Mouse (Mus musculus): ENCODE results near the gene Pilrb2. TPM values are rescaled to one million over a fixed set of nuclear protein-coding genes. Genes with fewer than 3 reads are reported as not detected.

The Pilrb2 gene
- total and polyA plus RNA-seq, 3 experiments = 25.9 to 71.7 TPM; not detected in 1

DNA sequence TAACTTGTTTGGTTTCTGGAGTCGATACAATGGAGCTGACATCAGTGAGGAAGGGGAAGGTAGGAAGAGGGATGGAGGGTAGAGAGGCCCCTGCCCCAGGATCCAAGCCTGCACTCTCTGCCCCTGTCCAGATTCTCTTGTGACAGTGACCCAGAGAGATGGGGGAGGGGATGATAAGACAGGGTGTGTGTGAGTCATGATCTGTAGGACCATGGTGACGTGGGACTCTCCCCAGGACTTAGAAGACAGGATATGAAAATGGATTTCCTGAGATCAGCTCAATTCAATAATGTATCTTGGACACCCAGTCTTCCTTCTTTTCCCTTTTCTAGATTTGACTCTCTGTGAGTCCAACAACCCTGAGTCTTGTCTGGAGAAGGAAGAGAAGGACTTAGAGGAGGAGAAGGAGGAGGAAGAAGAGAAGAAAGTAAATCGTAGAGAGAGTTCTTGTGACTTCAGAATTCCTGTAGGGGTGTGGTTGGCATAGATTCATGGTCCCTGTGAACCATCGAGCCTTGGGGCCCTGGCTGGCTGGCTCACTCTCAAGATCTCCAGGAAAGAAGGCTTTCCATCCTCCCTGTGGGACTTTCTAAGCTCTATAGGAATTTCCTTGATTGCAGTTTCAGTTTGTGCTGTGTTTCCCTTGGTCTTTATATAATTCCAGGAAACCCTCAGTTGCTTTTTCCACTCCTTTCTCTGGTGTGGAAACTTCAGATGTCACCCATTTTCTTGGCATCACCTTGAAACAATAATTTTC lies 54.0 kb downstream of the Pilrb2 start:
- TF ChIP-seq MXI1 (IDR thresholded peaks at IDR 0.05; ENCODE audit: low read depth, low read length) = no peak
- TF ChIP-seq ETS1 (IDR thresholded peaks at IDR 0.05; ENCODE audit: low read depth, low read length) = no peak
- TF ChIP-seq E2F4 (IDR thresholded peaks at IDR 0.05; ENCODE audit: borderline replicate concordance, low read depth, low read length) = no peak
- no peak for TF ChIP-seq CHD2 (IDR thresholded peaks at IDR 0.05; ENCODE audit: low read length)
- TF ChIP-seq MYC (IDR thresholded peaks at IDR 0.05; ENCODE audit: low read depth, low read length) = no peak
- no peak for TF ChIP-seq NRF1 (IDR thresholded peaks at IDR 0.05; ENCODE audit: insufficient read depth, low read depth, low read length, poor library complexity, severe bottlenecking)
- TF ChIP-seq JUND (IDR thresholded peaks at IDR 0.05; ENCODE audit: low read depth, low read length) = no peak
- no peak for TF ChIP-seq NELFE (IDR thresholded peaks at IDR 0.05; ENCODE audit: low read depth, low read length)
- no peak for TF ChIP-seq UBTF (IDR thresholded peaks at IDR 0.05; ENCODE audit: borderline replicate concordance, insufficient read depth, low read depth, low read length)
- no peak for TF ChIP-seq ZKSCAN1 (IDR thresholded peaks at IDR 0.05; ENCODE audit: low read depth, low read length)
- no peak for TF ChIP-seq TBP (IDR thresholded peaks at IDR 0.05; ENCODE audit: low read depth, low read length)
- no peak for TF ChIP-seq RCOR1 (IDR thresholded peaks at IDR 0.05; ENCODE audit: low read depth, low read length)
- TF ChIP-seq MYB (IDR thresholded peaks at IDR 0.05; ENCODE audit: low read depth, low read length) = no peak
- TF ChIP-seq MAX (IDR thresholded peaks at IDR 0.05; ENCODE audit: low read length) = no peak
- TF ChIP-seq BHLHE40 (IDR thresholded peaks at IDR 0.05; ENCODE audit: borderline replicate concordance, low read depth, low read length) = no peak
- TF ChIP-seq SIN3A (IDR thresholded peaks at IDR 0.05; ENCODE audit: low read length) = no peak
- TF ChIP-seq SMC3 (IDR thresholded peaks at IDR 0.05; ENCODE audit: low read depth, low read length) = no peak
- no peak for TF ChIP-seq POLR2AphosphoS2 (IDR thresholded peaks at IDR 0.05; ENCODE audit: low read length)
- TF ChIP-seq ZNF384 (IDR thresholded peaks at IDR 0.05; ENCODE audit: low read depth, low read length) = no peak
- no peaks in the 10 kb centered on the region for H3K79me2 ChIP-seq (ENCODE audit: control insufficient read depth, insufficient read depth, low read length, poor library complexity)
- H3K9me3 ChIP-seq (replicated peaks; ENCODE audit: insufficient read depth, low read length) = no peaks in the 10 kb centered on the region
- no peak for DNase-seq (ENCODE audit: low read depth, low spot score)
- no peaks in the 10 kb centered on the region for H3K36me3 ChIP-seq (ENCODE audit: control insufficient read depth in 1 of 2, insufficient read depth in 2 of 2, low read length in 2 of 2)
- H3K4me1 ChIP-seq (ENCODE audit: control insufficient read depth in 1 of 2, insufficient read depth in 2 of 2, low read length in 2 of 2) = no peaks in the 10 kb centered on the region
- no peak overlapping the region for H3K27ac ChIP-seq (ENCODE audit: control insufficient read depth, low read depth, low read length)
- H3K9ac ChIP-seq (ENCODE audit: control insufficient read depth, low read depth, low read length, poor library complexity, severe bottlenecking) = no peak overlapping the region
- H3K27me3 ChIP-seq (ENCODE audit: control insufficient read depth in 1 of 2, insufficient read depth in 2 of 2, low read length in 2 of 2) = no peaks in the 10 kb centered on the region; a peak in 1 of 4 replicates
- no peak overlapping the region for H3K4me3 ChIP-seq (ENCODE audit: control insufficient read depth in 1 of 2, insufficient read depth in 1 of 2, low read depth in 2 of 2, low read length in 2 of 2)

Other genes with a start within 250 kb of the Pilrb2 start
- gene Fbxo24, start 242.8 kb downstream of the Pilrb2 start, total RNA-seq (2012; rRNA removed) = 0.13 and 0.42 TPM in 2 replicates
- under 1 TPM in 1 of 2 experiments, not detected in 1; 0.46 TPM for gene Fbxo24, start 242.8 kb downstream of the Pilrb2 start, polyA plus RNA-seq (2012; ENCODE audit: insufficient read depth in 1 of 2, insufficient read length in 2 of 2, low read depth in 1 of 2, low replicate concordance in 2 of 2, missing spikeins in 1 of 2)
- gene Lrch4, start 242.7 kb downstream of the Pilrb2 start, total RNA-seq (2012; rRNA removed) = 9.1 and 9.7 TPM in 2 replicates
- 100 to 1,000 TPM in 1 of 2 experiments, 10 to 100 TPM in 1; 47.0 to 239 TPM for gene Lrch4, start 242.7 kb downstream of the Pilrb2 start, polyA plus RNA-seq (2012; ENCODE audit: insufficient read depth in 1 of 2, insufficient read length in 2 of 2, low read depth in 1 of 2, low replicate concordance in 2 of 2, missing spikeins in 1 of 2)
- gene Gm20605, start 242.6 kb downstream of the Pilrb2 start, total RNA-seq (2012; rRNA removed) = 2.4 and 2.5 TPM in 2 replicates
- 10 to 100 TPM in 1 of 2 experiments, not detected in 1; 12.7 TPM for gene Gm20605, start 242.6 kb downstream of the Pilrb2 start, polyA plus RNA-seq (2012; ENCODE audit: insufficient read depth in 1 of 2, insufficient read length in 2 of 2, low read depth in 1 of 2, low replicate concordance in 2 of 2, missing spikeins in 1 of 2)
- gene Sap25, start 230.5 kb downstream of the Pilrb2 start, total RNA-seq (2012; rRNA removed) = 1.9 and 3.0 TPM in 2 replicates
- gene Sap25, start 230.5 kb downstream of the Pilrb2 start, polyA plus RNA-seq (2012; ENCODE audit: insufficient read depth in 1 of 2, insufficient read length in 2 of 2, low read depth in 1 of 2, low replicate concordance in 2 of 2, missing spikeins in 1 of 2) = 10 to 100 TPM in 1 of 2 experiments, not detected in 1; 22.7 TPM
- gene Irs3, start 226.1 kb downstream of the Pilrb2 start, total RNA-seq (2012; rRNA removed) = 0.10 TPM in 1 of 2 replicates, not detected in the other
- gene Irs3, start 226.1 kb downstream of the Pilrb2 start, polyA plus RNA-seq (2012; ENCODE audit: insufficient read depth in 1 of 2, insufficient read length in 2 of 2, low read depth in 1 of 2, low replicate concordance in 2 of 2, missing spikeins in 1 of 2) = not detected
- gene Agfg2, start 187.1 kb downstream of the Pilrb2 start, total RNA-seq (2012; rRNA removed) = 18.7 and 30.0 TPM in 2 replicates
- 10 to 100 TPM in 1 of 2 experiments, not detected in 1; 38.9 TPM for gene Agfg2, start 187.1 kb downstream of the Pilrb2 start, polyA plus RNA-seq (2012; ENCODE audit: insufficient read depth in 1 of 2, insufficient read length in 2 of 2, low read depth in 1 of 2, low replicate concordance in 2 of 2, missing spikeins in 1 of 2)
- 0.39 and 0.42 TPM in 2 replicates for gene Nyap1, start 130.2 kb downstream of the Pilrb2 start, total RNA-seq (2012; rRNA removed)
- 1 to 10 TPM in 1 of 2 experiments, not detected in 1; 1.1 TPM for gene Nyap1, start 130.2 kb downstream of the Pilrb2 start, polyA plus RNA-seq (2012; ENCODE audit: insufficient read depth in 1 of 2, insufficient read length in 2 of 2, low read depth in 1 of 2, low replicate concordance in 2 of 2, missing spikeins in 1 of 2)
- 52.7 and 58.3 TPM in 2 replicates for gene Tsc22d4, start 126.1 kb downstream of the Pilrb2 start, total RNA-seq (2012; rRNA removed)
- gene Tsc22d4, start 126.1 kb downstream of the Pilrb2 start, polyA plus RNA-seq (2012; ENCODE audit: insufficient read depth in 1 of 2, insufficient read length in 2 of 2, low read depth in 1 of 2, low replicate concordance in 2 of 2, missing spikeins in 1 of 2) = 100 to 1,000 TPM in 1 of 2 experiments, not detected in 1; 203 TPM
- 35.0 and 35.8 TPM in 2 replicates for gene Ppp1r35, start 93.0 kb downstream of the Pilrb2 start, total RNA-seq (2012; rRNA removed)
- 10 to 100 TPM in 1 of 2 experiments, not detected in 1; 46.2 TPM for gene Ppp1r35, start 93.0 kb downstream of the Pilrb2 start, polyA plus RNA-seq (2012; ENCODE audit: insufficient read depth in 1 of 2, insufficient read length in 2 of 2, low read depth in 1 of 2, low replicate concordance in 2 of 2, missing spikeins in 1 of 2)
- 49.1 and 58.7 TPM in 2 replicates for gene Mepce, start 84.2 kb downstream of the Pilrb2 start, total RNA-seq (2012; rRNA removed)
- gene Mepce, start 84.2 kb downstream of the Pilrb2 start, polyA plus RNA-seq (2012; ENCODE audit: insufficient read depth in 1 of 2, insufficient read length in 2 of 2, low read depth in 1 of 2, low replicate concordance in 2 of 2, missing spikeins in 1 of 2) = 10 to 100 TPM in 1 of 2 experiments, not detected in 1; 74.2 TPM
- gene Zcwpw1, start 84.0 kb downstream of the Pilrb2 start, total RNA-seq (2012; rRNA removed) = 5.6 and 11.1 TPM in 2 replicates
- 10 to 100 TPM in 1 of 2 experiments, not detected in 1; 16.0 TPM for gene Zcwpw1, start 84.0 kb downstream of the Pilrb2 start, polyA plus RNA-seq (2012; ENCODE audit: insufficient read depth in 1 of 2, insufficient read length in 2 of 2, low read depth in 1 of 2, low replicate concordance in 2 of 2, missing spikeins in 1 of 2)
- 0.36 and 1.5 TPM in 2 replicates for gene Pilra, start 35.5 kb downstream of the Pilrb2 start, total RNA-seq (2012; rRNA removed)
- gene Pilra, start 35.5 kb downstream of the Pilrb2 start, polyA plus RNA-seq (2012; ENCODE audit: insufficient read depth in 1 of 2, insufficient read length in 2 of 2, low read depth in 1 of 2, low replicate concordance in 2 of 2, missing spikeins in 1 of 2) = under 1 TPM in 1 of 2 experiments, not detected in 1; 0.89 TPM
- 4.4 and 12.1 TPM in 2 replicates for gene Pilrb1, start 13.7 kb downstream of the Pilrb2 start, total RNA-seq (2012; rRNA removed)
- gene Pilrb1, start 13.7 kb downstream of the Pilrb2 start, polyA plus RNA-seq (2012; ENCODE audit: insufficient read depth in 1 of 2, insufficient read length in 2 of 2, low read depth in 1 of 2, low replicate concordance in 2 of 2, missing spikeins in 1 of 2) = 1 to 10 TPM in 1 of 2 experiments, not detected in 1; 4.5 TPM
- not detected in 2 replicates for gene Cyp3a13, start 49.8 kb upstream of the Pilrb2 start, total RNA-seq (2012; rRNA removed)
- gene Cyp3a13, start 49.8 kb upstream of the Pilrb2 start, polyA plus RNA-seq (2012; ENCODE audit: insufficient read depth in 1 of 2, insufficient read length in 2 of 2, low read depth in 1 of 2, low replicate concordance in 2 of 2, missing spikeins in 1 of 2) = not detected
- gene Gjc3, start 91.3 kb upstream of the Pilrb2 start, total RNA-seq (2012; rRNA removed) = not detected in 2 replicates
- not detected for gene Gjc3, start 91.3 kb upstream of the Pilrb2 start, polyA plus RNA-seq (2012; ENCODE audit: insufficient read depth in 1 of 2, insufficient read length in 2 of 2, low read depth in 1 of 2, low replicate concordance in 2 of 2, missing spikeins in 1 of 2)
- not detected in 2 replicates for gene Azgp1, start 109.7 kb upstream of the Pilrb2 start, total RNA-seq (2012; rRNA removed)
- gene Azgp1, start 109.7 kb upstream of the Pilrb2 start, polyA plus RNA-seq (2012; ENCODE audit: insufficient read depth in 1 of 2, insufficient read length in 2 of 2, low read depth in 1 of 2, low replicate concordance in 2 of 2, missing spikeins in 1 of 2) = not detected
- not detected in 2 replicates for gene Smok3a, start 149.4 kb upstream of the Pilrb2 start, total RNA-seq (2012; rRNA removed)
- gene Smok3a, start 149.4 kb upstream of the Pilrb2 start, polyA plus RNA-seq (2012; ENCODE audit: insufficient read depth in 1 of 2, insufficient read length in 2 of 2, low read depth in 1 of 2, low replicate concordance in 2 of 2, missing spikeins in 1 of 2) = not detected
- not detected in 2 replicates for gene Smok3b, start 149.6 kb upstream of the Pilrb2 start, total RNA-seq (2012; rRNA removed)
- gene Smok3b, start 149.6 kb upstream of the Pilrb2 start, polyA plus RNA-seq (2012; ENCODE audit: insufficient read depth in 1 of 2, insufficient read length in 2 of 2, low read depth in 1 of 2, low replicate concordance in 2 of 2, missing spikeins in 1 of 2) = not detected
- gene Smok3c, start 181.4 kb upstream of the Pilrb2 start, total RNA-seq (2012; rRNA removed) = not detected in 2 replicates
- not detected for gene Smok3c, start 181.4 kb upstream of the Pilrb2 start, polyA plus RNA-seq (2012; ENCODE audit: insufficient read depth in 1 of 2, insufficient read length in 2 of 2, low read depth in 1 of 2, low replicate concordance in 2 of 2, missing spikeins in 1 of 2)
- 11.5 and 13.4 TPM in 2 replicates for gene Zkscan1, start 213.3 kb upstream of the Pilrb2 start, total RNA-seq (2012; rRNA removed)
- 10 to 100 TPM; 10.6 to 51.7 TPM for gene Zkscan1, start 213.3 kb upstream of the Pilrb2 start, polyA plus RNA-seq (2012; ENCODE audit: insufficient read depth in 1 of 2, insufficient read length in 2 of 2, low read depth in 1 of 2, low replicate concordance in 2 of 2, missing spikeins in 1 of 2)
- 7.6 and 9.0 TPM in 2 replicates for gene Zscan21, start 245.1 kb upstream of the Pilrb2 start, total RNA-seq (2012; rRNA removed)
- gene Zscan21, start 245.1 kb upstream of the Pilrb2 start, polyA plus RNA-seq (2012; ENCODE audit: insufficient read depth in 1 of 2, insufficient read length in 2 of 2, low read depth in 1 of 2, low replicate concordance in 2 of 2, missing spikeins in 1 of 2) = 10 to 100 TPM in 1 of 2 experiments, not detected in 1; 10.5 TPM